Mouse (Mus musculus) urinary bladder, adult 18-20 months (tissue): ENCODE data around the gene Mael.

Experiments used
- DNase-seq, 2 experiments: peaks; one replicate each; pipeline ENCODE4 v3.0.0; 2022; ENCODE audit warnings: low spot score in 2 of 2, mixed read lengths in 2 of 2

Mael gene

DNA sequence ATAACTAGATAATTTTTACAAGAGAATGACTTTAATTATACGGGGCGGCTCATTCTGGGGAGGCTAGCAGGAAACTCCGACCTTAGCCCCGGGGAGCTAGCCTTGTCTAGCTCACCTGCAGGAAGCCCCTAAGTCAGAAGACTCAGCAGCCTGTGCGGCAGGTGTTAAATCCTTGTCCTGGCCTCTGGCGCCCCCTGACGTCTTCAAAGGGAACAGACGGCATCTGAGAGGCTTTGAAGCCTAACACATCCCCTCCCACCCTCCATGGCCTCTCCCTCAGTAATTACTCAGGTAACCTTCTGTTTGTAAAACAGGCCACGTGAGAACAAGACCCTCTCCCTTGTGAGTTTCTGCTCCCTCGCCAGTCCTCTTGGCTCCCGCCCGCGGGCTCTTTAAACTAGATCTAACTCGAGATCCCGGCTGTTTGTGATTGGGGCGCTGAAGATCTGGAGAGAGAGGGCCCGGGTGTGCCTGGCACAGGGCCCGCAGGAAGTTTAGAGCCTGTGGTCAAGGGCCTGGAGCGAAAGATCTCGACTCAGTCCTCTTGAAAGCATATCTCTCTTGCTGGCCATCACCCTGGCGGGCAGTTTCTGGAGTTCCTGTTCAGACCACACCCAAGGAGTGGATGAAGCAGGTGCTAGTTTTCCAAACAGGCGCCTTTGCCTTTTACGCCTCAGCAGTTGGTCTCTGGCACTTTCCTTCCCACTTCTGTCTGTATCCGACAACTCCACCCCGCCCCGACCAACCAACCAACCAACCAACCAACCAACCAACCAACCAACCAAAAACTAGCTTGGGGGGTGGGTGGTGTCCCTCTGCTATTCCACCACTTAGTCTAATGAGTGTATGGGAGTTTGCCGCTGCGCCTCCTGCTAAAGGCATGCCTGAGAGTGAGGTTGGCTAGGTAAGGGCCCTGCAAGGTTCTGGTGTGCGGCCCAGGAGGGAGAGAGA, 84.1 kb downstream of the Mael start:
- peak; percentile 48 to 66 for DNase-seq

GRCm38 (mm10) chr1:166153351-166154120, 85.0 kb downstream of the Mael start:
- peak; percentile 73 to 89 for DNase-seq

DNA sequence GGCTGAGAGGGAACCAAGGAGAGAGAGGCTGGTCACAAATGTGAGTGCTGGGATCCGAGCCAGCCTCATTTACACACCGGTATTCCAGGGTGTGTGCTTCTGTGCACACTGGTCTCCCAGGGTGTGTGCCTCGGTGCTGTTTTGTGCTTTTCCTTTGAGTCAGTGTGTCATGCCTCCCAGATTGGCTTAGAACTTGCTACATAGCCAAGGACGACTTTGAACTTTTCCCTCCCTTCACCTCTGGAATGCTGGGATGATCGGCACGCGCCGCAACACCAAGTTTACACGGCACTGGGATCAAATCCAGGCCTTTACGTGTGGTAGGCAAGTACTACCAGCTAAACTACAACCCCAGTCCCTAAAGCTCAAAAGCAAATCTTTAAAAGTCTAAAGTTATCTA, 86.5 kb downstream of the Mael start:
- DNase-seq = no peak

GRCm38 (mm10) chr1:166151341-166151740, 87.2 kb downstream of the Mael start:
- no peak for DNase-seq
